Mouse (Mus musculus) forebrain, embryonic 11.5 days (tissue): Measurements from ENCODE around the gene Uts2r. TPM values are rescaled to one million over a fixed set of nuclear protein-coding genes. Genes with fewer than 3 reads are reported as not detected.

Experiments used
- ATAC-seq: fragments of 200-750 bp; cut with Nextera tagmentation; replicated peaks from 2 replicates; pipeline ENCODE4 v1.8.0; 2017; ENCODE audit warnings: moderate TSS enrichment; ENCODE audit not compliant: low FRiP score
- DNase-seq: peaks from one replicate; pipeline ENCODE4 v3.0.0-alpha.2; 2017; ENCODE audit warnings: low spot score
- H3K27ac ChIP-seq: fragments of 300-500 bp; sonication (generic); 2 replicates; pipeline ENCODE4 v1.5.1; 2014; ENCODE audit warnings: low read depth, low read length
- H3K27me3 ChIP-seq: fragments of 300-500 bp; sonication (generic); 2 replicates; pipeline ENCODE4 v1.6.1; 2014; ENCODE audit warnings: mild to moderate bottlenecking, low read length, mixed read lengths; ENCODE audit not compliant: control insufficient read depth, insufficient read depth
- H3K36me3 ChIP-seq: fragments of 300-500 bp; sonication (generic); 2 replicates; pipeline ENCODE4 v1.6.1; 2014; ENCODE audit warnings: mild to moderate bottlenecking, low read length, moderate library complexity, mixed read lengths; ENCODE audit not compliant: control insufficient read depth, insufficient read depth
- H3K4me1 ChIP-seq: fragments of 300-500 bp; sonication (generic); replicated peaks from 2 replicates; pipeline ENCODE4 v1.6.1; 2014; ENCODE audit warnings: low read length, mixed read lengths; ENCODE audit not compliant: control insufficient read depth, insufficient read depth
- H3K4me2 ChIP-seq: fragments of 300-500 bp; sonication (generic); 2 replicates; pipeline ENCODE4 v1.6.1; 2014; ENCODE audit warnings: low read depth, mild to moderate bottlenecking, low read length, moderate library complexity, mixed read lengths; ENCODE audit not compliant: severe bottlenecking
- H3K4me3 ChIP-seq: fragments of 300-500 bp; sonication (generic); 2 replicates; pipeline ENCODE4 v1.5.1; 2014; ENCODE audit warnings: low read depth, low read length
- H3K9ac ChIP-seq: fragments of 300-500 bp; sonication (generic); 2 replicates; pipeline ENCODE4 v1.6.1; 2014; ENCODE audit warnings: low read length
- H3K9me3 ChIP-seq: fragments of 300-500 bp; sonication (generic); 2 replicates; pipeline ENCODE4 v1.6.1; 2016; ENCODE audit warnings: low read length, mixed read lengths; ENCODE audit not compliant: control insufficient read depth
- WGBS: fragments of 180-500 bp; shearing (Covaris S2); extraction: QIAGEN DNeasy Blood & Tissue Kit; methylation state at CpG from one replicate; pipeline ENCODE4 v1.1.7; 2014; 5-methylcytosine and 5-hydroxymethylcytosine counted together
- polyA plus RNA-seq: library from polyadenylated mRNA; unstranded; fragments of >200 nt; fragmentation: Nextera tagmentation; extraction: Ambion mirVana; gene quantifications from 2 replicates; pipeline ENCODE4 v1.2.1, GENCODE M21; 2014

Gene Uts2r
- polyA plus RNA-seq: not detected in 2 replicates

DNA sequence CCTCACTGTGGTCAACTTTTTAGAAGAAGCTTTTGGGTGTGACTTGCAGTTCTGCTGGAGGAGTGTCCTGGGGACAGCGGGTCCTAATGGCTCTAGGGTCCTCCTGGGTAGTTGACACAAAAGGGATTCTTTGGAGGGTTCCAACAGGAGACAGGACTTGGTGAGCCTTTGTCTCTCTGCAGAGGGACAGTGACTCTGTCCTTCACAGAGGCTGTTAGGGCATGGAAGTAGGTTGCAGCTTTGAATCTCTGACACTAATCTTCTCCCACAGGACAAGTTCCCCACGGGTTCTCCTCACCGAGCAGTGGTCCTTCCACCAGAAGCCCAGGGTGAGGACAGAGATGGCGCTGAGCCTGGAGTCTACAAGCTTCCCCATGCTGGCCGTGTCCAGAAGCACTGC is at the start of gene Uts2r:
Gene Uts2r, plus strand, starts transcription at position 301 of the 400 bp plus-strand sequence.
- H3K4me1 ChIP-seq: peaks cover 4% of the 10 kb centered on the region
- no peak within 1 kb of the TSS for H3K27ac ChIP-seq
- no peak within 1 kb of the TSS for H3K9ac ChIP-seq
- 90% methylated on average over 5 of the region's 5 CpGs for WGBS
- ATAC-seq (no peak), DNase-seq (no peak)
- no peak within 1 kb of the TSS for H3K4me2 ChIP-seq
- peaks cover 27% of the 10 kb centered on the region for H3K27me3 ChIP-seq
- H3K36me3 ChIP-seq: no peaks in the 10 kb centered on the region
- no peaks in the 10 kb centered on the region for H3K9me3 ChIP-seq
- H3K4me3 ChIP-seq: no peak within 1 kb of the TSS

DNA sequence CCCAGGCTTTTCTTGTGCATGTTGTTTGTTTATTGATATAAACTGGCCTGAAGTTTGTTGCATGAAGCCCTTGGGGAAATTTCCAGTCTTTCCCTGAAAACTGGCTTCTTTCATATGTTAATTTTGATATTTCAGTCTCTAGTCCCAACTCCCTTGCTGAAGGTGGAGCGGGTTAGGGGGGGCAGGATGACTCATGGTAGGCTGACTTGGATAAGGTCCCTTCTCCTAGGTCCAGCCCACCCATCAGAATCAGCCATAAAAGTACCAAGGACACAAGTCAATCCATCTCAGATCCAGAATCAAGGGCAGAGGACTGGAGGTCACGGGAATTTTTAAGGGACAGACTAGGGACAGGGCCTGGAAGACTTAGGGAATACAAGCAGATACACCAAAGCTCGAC is 49.0 kb upstream of the Uts2r start:
- Histone ChIP-seq H3K9me3 (no peaks in the 10 kb centered on the region), H3K27ac (no peak overlapping the region), H3K36me3 (no peaks in the 10 kb centered on the region), H3K4me2 (no peak overlapping the region), H3K27me3 (no peaks in the 10 kb centered on the region), H3K4me1 (no peaks in the 10 kb centered on the region), H3K4me3 (no peak overlapping the region), H3K9ac (no peak overlapping the region)
- DNase-seq (no peak), ATAC-seq (no peak)
- 86% methylated on average over 3 of the region's 3 CpGs for WGBS

DNA sequence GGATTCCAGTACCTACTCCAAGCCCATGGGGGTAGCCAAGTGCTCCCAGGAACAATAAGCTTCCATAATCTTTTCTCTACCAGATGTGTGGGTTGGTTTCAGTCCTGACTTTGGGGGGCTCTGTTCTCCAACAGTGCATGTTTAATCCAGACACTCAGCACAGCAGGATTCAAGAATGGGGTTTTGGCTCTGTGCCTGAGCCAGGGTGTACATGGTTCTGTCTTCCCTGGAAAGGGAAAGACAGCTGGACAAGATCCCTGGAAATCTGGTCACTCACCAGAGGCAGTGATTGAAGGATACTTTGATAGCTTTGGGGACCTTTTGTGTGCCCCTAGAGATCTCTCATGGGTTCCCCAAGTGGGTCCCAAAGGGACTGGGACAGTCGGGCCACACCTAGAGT is 48.5 kb upstream of the Uts2r start:
- no peak for DNase-seq
- WGBS: 80% methylated on average over 1 of the region's 1 CpGs
- ATAC-seq: no peak

DNA sequence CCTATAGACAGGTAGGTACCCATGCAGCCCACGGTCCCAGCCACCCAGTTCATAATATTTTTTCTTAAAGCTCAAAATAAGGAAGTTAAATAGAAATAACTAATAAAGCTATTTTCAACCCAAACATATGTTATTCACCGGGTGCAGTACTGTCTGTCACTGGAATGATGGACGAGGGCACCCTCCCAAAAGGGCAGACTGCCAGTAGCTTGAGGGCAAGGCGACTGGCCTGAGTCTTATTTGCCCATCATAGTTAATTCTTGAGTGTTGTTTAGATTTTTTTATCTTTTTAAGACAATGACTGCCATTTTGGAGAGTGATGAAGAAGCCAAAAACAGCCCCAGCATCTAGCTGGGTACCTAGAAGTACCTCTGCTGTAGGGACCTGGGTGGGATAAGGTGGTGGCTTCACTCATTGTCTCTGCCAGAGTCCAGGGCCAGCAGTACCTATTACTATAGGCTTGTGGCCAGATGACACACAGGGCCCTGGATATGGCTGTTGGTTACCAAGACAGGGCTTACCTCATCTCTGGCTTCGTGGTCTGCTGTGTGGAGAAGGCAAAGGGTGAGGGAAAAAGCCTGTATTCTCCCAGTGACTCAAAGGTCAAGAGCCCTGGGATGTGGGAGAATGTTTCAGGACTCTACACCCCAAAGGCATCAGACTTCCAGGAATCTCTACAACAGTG is 47.8 kb upstream of the Uts2r start:
- no peak for DNase-seq
- Histone ChIP-seq H3K27ac (no peak overlapping the region), H3K4me2 (no peak overlapping the region), H3K4me3 (no peak overlapping the region), H3K36me3 (no peaks in the 10 kb centered on the region), H3K9ac (no peak overlapping the region), H3K27me3 (no peaks in the 10 kb centered on the region), H3K9me3 (no peaks in the 10 kb centered on the region), H3K4me1 (no peaks in the 10 kb centered on the region)
- ATAC-seq: no peak
- WGBS: 84% methylated on average over 5 of the region's 5 CpGs

More for the DNA sequence above, 48.5 kb upstream of the Uts2r start:
- no peaks in the 10 kb centered on the region for H3K9me3 ChIP-seq
- H3K4me3 ChIP-seq: no peak overlapping the region
- no peaks in the 10 kb centered on the region for H3K36me3 ChIP-seq
- no peak overlapping the region for H3K27ac ChIP-seq
- H3K9ac ChIP-seq: no peak overlapping the region
- H3K4me2 ChIP-seq: no peak overlapping the region
- no peaks in the 10 kb centered on the region for H3K4me1 ChIP-seq
- H3K27me3 ChIP-seq: no peaks in the 10 kb centered on the region

DNA sequence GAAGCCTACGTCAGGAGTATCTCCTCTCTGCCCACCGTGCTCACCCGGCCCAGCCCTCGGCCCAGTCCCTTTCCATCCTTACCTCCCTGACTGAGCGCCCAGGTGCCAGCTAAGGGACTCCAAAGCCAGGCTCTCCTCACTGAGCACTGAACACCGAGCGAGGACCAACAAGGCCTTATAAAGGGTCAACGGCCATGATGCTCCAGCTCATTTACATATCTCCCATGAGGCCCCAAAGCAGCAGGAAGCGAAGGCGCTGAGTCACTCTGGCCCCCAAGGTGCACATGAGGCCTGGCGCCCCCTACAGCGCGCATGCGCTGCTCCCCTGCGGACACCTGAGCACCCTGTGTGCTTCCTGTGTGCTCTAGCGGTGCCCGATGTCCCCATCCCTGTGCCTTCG is 42.0 kb upstream of the Uts2r start:
- Histone ChIP-seq H3K36me3 (no peaks in the 10 kb centered on the region), H3K9me3 (no peaks in the 10 kb centered on the region), H3K27ac (no peak overlapping the region), H3K27me3 (no peaks in the 10 kb centered on the region), H3K9ac (no peak overlapping the region), H3K4me1 (no peaks in the 10 kb centered on the region), H3K4me2 (no peak overlapping the region), H3K4me3 (no peak overlapping the region)
- no peak for DNase-seq
- no peak for ATAC-seq
- WGBS: 90% methylated on average over 18 of the region's 18 CpGs

DNA sequence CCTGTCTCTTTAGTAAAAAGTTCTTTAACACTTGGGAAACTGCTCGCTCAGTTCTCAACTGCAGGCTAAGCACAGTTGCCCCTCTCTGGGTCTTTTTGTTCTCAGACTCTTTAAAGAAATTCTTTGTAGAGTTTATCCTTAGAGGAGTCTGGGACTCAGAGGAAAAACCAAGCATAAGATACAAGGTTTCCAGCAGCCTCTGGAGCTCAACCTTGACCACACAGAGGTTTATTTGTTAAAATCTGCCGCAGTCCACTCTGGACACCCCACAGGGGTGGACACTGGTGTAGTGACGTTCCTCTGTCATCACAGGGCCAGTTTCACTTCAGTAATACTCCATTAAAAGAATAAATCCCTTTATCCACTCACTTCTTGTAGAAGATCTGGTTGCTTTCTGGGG is 41.5 kb upstream of the Uts2r start, which contains the start of gene Tex19.2:
Gene Tex19.2, minus strand, starts transcription at position 101 of the 400 bp plus-strand sequence.
- H3K4me1 ChIP-seq: no peaks in the 10 kb centered on the region
- no peak within 1 kb of the TSS for H3K4me2 ChIP-seq
- H3K4me3 ChIP-seq: no peak within 1 kb of the TSS
- WGBS: 47% methylated on average over 3 of the region's 3 CpGs
- no peaks in the 10 kb centered on the region for H3K9me3 ChIP-seq
- H3K27ac ChIP-seq: no peak within 1 kb of the TSS
- no peak for ATAC-seq
- H3K36me3 ChIP-seq: no peaks in the 10 kb centered on the region
- H3K27me3 ChIP-seq: no peaks in the 10 kb centered on the region
- no peak within 1 kb of the TSS for H3K9ac ChIP-seq
- DNase-seq: no peak

DNA sequence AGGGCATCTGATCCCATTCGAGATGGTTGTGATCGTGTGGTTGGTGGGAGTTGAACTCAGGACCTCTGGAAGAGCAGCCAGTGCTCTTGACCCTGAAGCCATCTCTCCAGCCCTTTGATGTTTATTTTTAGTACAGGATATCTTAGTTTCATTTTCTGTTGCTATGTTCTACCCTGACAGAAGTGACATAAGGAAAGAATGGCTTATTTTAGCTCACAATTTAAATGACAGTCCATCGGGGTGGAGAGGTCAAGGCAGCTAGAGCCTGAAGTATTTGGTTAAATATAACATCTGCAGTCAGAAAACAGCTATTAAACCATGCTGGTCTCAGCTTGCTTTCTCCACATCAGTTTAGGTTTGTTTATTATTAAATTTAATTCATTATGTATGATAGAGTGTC is 38.9 kb upstream of the Uts2r start:
- H3K27ac ChIP-seq: no peak overlapping the region
- H3K4me2 ChIP-seq: no peak overlapping the region
- H3K36me3 ChIP-seq: no peaks in the 10 kb centered on the region
- DNase-seq: no peak
- H3K4me1 ChIP-seq: no peaks in the 10 kb centered on the region
- no peak for ATAC-seq
- 86% methylated on average over 3 of the region's 3 CpGs for WGBS
- H3K27me3 ChIP-seq: no peaks in the 10 kb centered on the region
- H3K9ac ChIP-seq: no peak overlapping the region
- H3K4me3 ChIP-seq: no peak overlapping the region
- no peaks in the 10 kb centered on the region for H3K9me3 ChIP-seq

DNA sequence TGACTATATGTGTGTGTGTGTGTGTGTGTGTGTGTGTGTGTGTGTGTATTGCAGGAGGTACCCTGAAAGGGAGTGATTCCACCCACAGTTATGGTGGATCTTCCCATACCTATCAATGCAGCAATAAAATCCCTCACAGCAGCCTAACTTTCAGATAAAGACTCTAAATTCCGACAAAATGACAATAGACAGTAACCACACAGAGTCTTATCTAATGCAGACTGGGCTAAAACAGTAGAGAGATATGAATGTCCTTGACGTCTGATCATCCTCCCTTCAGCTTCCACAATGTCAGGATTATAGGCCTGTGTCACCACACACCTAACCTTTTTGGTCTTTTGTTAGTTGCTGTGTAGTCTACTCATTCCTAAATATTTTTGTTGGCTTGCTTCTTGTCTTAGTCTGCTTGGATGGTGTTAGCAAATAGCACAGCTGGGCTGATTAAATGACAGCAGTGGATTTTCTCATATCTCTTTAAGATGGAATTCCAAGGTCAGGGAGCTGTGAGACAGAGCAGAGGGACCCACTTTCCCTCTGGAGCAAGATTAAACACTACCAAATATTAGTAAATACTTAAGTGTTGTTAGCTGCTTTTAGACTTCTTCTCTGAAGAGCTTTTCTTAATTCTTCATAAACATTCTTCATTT is 37.9 kb upstream of the Uts2r start:
- WGBS: 83% methylated on average over 2 of the region's 2 CpGs
- ATAC-seq (no peak), DNase-seq (no peak)
- Histone ChIP-seq H3K9ac (no peak overlapping the region), H3K36me3 (no peaks in the 10 kb centered on the region), H3K4me3 (no peak overlapping the region), H3K9me3 (no peaks in the 10 kb centered on the region), H3K4me2 (no peak overlapping the region), H3K27ac (no peak overlapping the region), H3K4me1 (no peaks in the 10 kb centered on the region), H3K27me3 (no peaks in the 10 kb centered on the region)

DNA sequence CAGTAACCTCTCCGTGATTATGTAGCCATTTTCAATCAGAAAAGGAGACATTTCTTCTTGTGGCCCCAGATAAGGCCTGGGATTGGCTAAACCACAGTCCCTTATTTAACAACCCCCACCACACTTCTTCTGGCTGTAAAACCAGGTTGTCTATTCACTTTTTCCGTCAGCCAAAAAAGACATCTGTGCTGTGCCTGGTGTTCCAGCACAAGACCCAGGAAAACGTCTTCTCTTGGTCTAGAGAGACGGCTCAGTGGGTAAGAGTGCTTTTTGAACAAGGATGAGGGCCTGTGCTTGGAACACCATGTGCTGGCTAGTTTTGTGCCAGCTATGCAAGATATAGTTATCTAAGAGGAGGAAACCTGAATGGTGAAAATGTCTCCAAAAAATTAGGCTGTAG is 36.6 kb upstream of the Uts2r start:
- ATAC-seq (no peak), DNase-seq (no peak)
- no peaks in the 10 kb centered on the region for H3K27me3 ChIP-seq
- no peak overlapping the region for H3K4me2 ChIP-seq
- H3K36me3 ChIP-seq: no peaks in the 10 kb centered on the region
- no peaks in the 10 kb centered on the region for H3K4me1 ChIP-seq
- 91% methylated on average over 4 of the region's 4 CpGs for WGBS
- no peaks in the 10 kb centered on the region for H3K9me3 ChIP-seq
- H3K9ac ChIP-seq: no peak overlapping the region
- no peak overlapping the region for H3K27ac ChIP-seq
- no peak overlapping the region for H3K4me3 ChIP-seq
